Mouse (Mus musculus) cerebellum, adult 2 months (tissue): ENCODE measurements at regions not wholly inside any gene's neighbourhood (a gene's known extent, or its start where the extent isn't known, plus 50 kb on each side); places are given as distances from the start of the nearest gene placed in this dataset.

Experiments used
- CTCF ChIP-seq: fragments of 200-500 bp; IDR thresholded peaks from 2 replicates; pipeline ENCODE4 v1.5.1; 2011; ENCODE audit warnings: low read depth, mild to moderate bottlenecking, control low read depth, low read length, moderate library complexity, borderline replicate concordance; ENCODE audit not compliant: insufficient read depth
- POLR2A ChIP-seq: fragments of 200-500 bp; IDR thresholded peaks from 2 replicates; pipeline ENCODE4 v1.6.1; 2011; ENCODE audit warnings: low read length, control low read depth, borderline replicate concordance; ENCODE audit not compliant: insufficient read depth

GRCm38 (mm10) chr14:105740889-105741288 lies 155.7 kb downstream of the Spry2 start:
- TF ChIP-seq POLR2A (no peak), CTCF (no peak)
